Comparison of ENCODE assay signal across 20 mouse cellular contexts in the genomic region with DNA sequence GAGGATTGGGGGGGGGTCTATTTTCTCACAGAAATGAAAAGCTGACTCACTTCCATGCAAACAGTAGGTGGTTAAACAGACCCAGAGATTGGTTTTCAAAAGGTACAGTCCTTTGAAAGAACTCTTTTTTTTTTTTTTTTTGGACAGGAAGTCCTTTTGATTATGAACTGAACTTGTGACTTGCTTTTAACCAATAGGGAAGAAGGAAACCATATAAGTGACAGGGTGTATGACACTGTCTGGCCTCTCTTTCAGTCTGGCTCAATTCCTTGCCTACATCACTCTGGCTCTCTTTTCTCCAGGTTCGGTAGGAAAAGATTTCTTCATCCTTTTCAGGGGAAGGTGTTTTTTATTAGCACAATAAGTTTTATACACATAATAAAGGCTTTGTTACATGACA. TPM values are rescaled to one million over a fixed set of nuclear protein-coding genes. Genes with fewer than 3 reads are reported as not detected.
DNase-seq lines count a peak whose midpoint lies in the region; ATAC-seq lines count a peak whose summit lies in the region.
"Had no signal": no experiment of that assay in that cellular context is flagged by ENCODE, and none has a peak within 500 bp of the region (broad histone marks: within the 10 kb centered on the region; RNA-seq: fewer than 3 reads in every experiment).

No protein-coding gene starts in this region.

- ATAC-seq in CD4-positive, CD25-positive, alpha-beta regulatory T cell, adult 4 months = peak; percentile 60
- peak; percentile 49 for ATAC-seq in activated CD4-positive, CD25-positive, alpha-beta regulatory T cell, adult 4 months
- ATAC-seq: forebrain, embryonic 14.5 days; forebrain, postnatal 0 days; hindbrain, postnatal 0 days; intestine, embryonic 16.5 days had no signal

- DNase-seq in 416B (ENCODE audit: low read depth) = peak; percentile 33
- DNase-seq in cerebellum, adult 11-12 months = no peak
- no peak for DNase-seq in ovary, postnatal 36 days (ENCODE audit: low spot score)
- no peak for DNase-seq in thymus, postnatal 25 days
- DNase-seq: adrenal gland, postnatal 10 days; adrenal gland, postnatal 36 days; cerebellum, adult 2 months; cerebellum, adult 9-11 months; cerebellum, postnatal 25 days; forebrain, postnatal 0 days; gastrocnemius, adult 2 months; gastrocnemius, postnatal 14 days; heart, postnatal 10 days; heart, postnatal 36 days; kidney, adult 18-20 months had no signal

RNA-seq across cellular contexts. Expression of gene Slc35g1, which starts 36.5 kb away (rescaled TPM):
- 1 to 10 TPM; 4.7 to 6.2 TPM for polyA plus RNA-seq in CD4-positive, CD25-positive, alpha-beta regulatory T cell, adult 4 months (2017; shearing (Covaris generic))
- 1 to 10 TPM; 5.7 to 5.9 TPM for polyA plus RNA-seq in activated CD4-positive, CD25-positive, alpha-beta regulatory T cell, adult 4 months (2017; shearing (Covaris generic))
